Mouse (Mus musculus) urinary bladder, postnatal 0 days (tissue): ENCODE results near the gene Ush1c. TPM values are rescaled to one million over a fixed set of nuclear protein-coding genes. Genes with fewer than 3 reads are reported as not detected.

Source experiments
- polyA plus RNA-seq: library from polyadenylated mRNA; unstranded; fragments of >200 nt; fragmentation: Nextera tagmentation; extraction: Ambion mirVana; gene quantifications from 2 replicates; pipeline ENCODE4 v1.2.1, GENCODE M21; 2015

Gene Ush1c
- polyA plus RNA-seq, result 0.07 TPM in 1 of 2 replicates, not detected in the other

DNA sequence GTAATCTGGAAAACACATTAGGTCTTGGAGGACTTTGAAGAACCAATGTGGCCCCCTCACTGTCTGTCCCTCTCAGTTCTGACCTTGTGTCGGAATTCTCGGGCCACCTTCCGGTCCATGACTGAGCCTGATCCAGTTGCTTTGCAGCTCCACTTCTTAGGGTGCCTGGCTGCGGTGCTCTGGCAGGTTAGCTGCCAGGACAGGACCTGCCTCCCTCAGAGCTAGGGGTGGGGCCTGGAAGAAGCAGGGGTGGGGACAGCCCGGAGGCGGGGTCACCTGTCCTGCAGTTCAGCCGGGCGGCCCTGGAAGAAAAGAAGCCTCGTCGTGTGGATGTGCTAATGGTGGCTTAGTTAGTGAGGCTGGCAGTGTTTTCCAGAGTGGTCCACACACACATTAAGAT, at the start of gene Ush1c:
Gene Ush1c (minus strand): TSS at position 158 of the 400 bp plus-strand sequence.

DNA sequence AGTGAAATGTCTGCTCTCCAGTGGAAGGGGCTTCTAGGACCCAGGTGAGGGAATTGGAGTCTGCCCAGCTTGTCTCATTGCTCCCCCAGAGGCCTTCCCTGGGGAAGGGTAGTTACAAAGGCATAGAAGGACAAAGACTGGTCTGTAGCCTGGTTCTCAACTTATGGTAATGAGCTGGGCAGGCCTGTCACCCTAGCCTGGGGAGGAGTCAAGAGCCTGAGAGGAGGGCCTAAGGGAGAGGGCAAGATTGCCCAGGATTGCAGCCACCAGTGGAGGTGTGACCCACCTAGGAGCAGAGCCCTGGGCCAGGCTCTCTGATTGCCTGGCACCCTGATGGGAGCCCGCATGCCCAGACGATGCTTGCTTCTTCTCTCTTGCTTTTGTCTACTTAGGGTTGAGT, 2.4 kb upstream of the Ush1c start, which contains the start of gene Otog:
Gene Otog (plus strand): TSS at position 292 of the 400 bp plus-strand sequence.

DNA sequence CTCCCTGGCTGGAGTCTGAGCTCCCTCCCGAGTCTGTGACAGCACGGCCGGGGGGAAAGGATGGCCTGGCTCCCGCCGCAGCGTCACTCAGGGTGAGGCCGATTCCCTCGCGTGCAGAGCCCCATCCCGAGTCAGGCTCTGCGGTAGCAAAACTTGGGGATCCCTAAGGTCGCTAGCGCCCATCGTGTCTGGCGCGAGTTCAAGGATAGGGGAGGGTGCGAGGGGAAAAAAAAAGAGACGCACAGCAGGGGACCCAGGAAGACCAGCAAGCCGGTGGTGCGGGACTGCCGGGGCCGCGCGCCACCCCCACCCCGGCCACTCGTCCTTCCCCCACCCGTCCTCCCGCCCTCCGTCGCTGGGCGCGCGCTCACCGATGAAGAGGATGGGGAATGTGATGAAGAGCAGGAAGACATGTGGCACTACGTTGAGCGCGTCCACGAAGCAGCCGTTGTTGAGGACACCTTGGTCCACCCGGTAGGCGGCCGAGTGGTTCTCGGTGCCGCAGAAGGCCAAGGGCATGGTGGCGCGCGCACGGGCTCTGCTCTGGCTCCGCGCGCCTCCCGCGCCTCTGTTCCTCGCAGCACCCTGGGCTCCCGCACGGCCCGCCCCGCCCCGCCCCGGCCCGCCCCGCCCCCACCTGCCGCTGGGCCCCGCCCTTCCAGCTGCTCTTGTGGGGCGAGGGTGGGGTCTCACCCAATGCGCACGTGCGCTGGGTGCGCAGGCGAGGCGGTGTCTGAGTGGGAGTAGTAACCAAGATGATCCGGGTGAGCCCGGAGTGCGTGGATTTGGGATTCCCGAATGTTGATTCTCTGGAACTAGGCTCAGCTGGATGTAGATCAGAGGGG, 58.6 kb downstream of the Ush1c start, which contains the start of gene Abcc8:
Gene Abcc8 (minus strand): TSS at position 603 of the 845 bp plus-strand sequence.

Other genes with a start within 250 kb of the Ush1c start
- gene Abcc6, start 208.2 kb downstream of the Ush1c start, polyA plus RNA-seq, result not detected in 2 replicates
- gene Nomo1, start 204.8 kb downstream of the Ush1c start, polyA plus RNA-seq, result 20.3 and 20.5 TPM in 2 replicates
- gene Kcnj11, start 137.7 kb downstream of the Ush1c start, polyA plus RNA-seq, result not detected in 2 replicates
- gene Abcc8, start 58.5 kb downstream of the Ush1c start, polyA plus RNA-seq, result 0.12 and 0.24 TPM in 2 replicates
- not detected in 2 replicates for gene Otog, start 2.5 kb upstream of the Ush1c start, polyA plus RNA-seq
- not detected in 2 replicates for gene Myod1, start 138.0 kb upstream of the Ush1c start, polyA plus RNA-seq
- gene Kcnc1, start 158.0 kb upstream of the Ush1c start, polyA plus RNA-seq, result 0.08 and 0.12 TPM in 2 replicates